Mouse (Mus musculus) embryonic fibroblast, embryonic 13.5 days (primary cell): ENCODE data around the gene Cacna2d1.

ENCODE experiments used
- CTCF ChIP-seq: IDR thresholded peaks from 2 replicates; pipeline ENCODE4 v1.5.1; 2011; ENCODE audit warnings: mild to moderate bottlenecking, control low read depth, low read length, moderate library complexity, borderline replicate concordance; ENCODE audit not compliant: insufficient read depth
- POLR2A ChIP-seq: IDR thresholded peaks from 2 replicates; pipeline ENCODE4 v1.6.1; 2011; ENCODE audit warnings: low read depth, mild to moderate bottlenecking, control low read depth, low read length, moderate library complexity

DNA sequence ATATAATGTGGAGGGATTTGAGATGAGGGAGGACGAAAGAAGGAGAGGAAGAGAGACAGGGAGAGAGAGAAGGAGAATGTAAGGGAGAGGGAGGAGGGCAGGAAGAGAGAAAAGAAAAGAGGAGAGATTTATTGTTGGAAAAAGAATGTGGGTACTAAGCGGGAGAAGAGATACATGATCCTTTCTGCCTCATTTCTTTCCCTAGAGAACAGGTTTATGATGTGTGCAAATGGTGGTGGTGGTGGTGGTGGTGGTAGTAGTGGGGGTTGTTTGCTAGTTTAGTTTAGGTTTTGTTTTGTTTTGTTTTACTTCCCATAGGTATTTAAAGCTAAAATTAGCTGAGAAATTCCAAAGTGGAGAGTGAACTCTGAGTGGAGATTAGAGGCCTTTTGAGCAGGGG is 79.9 kb downstream of the Cacna2d1 start:
- TF ChIP-seq CTCF (no peak), POLR2A (no peak)
